Mouse (Mus musculus) heart, postnatal 0 days (tissue): ENCODE data around the gene Krt77. TPM values are rescaled to one million over a fixed set of nuclear protein-coding genes. Genes with fewer than 3 reads are reported as not detected.

Experiments used
- ATAC-seq: fragments of 200-750 bp; cut with Nextera tagmentation; 2 replicates; pipeline ENCODE4 v1.8.0; 2017; ENCODE audit warnings: low read depth, moderate number of reproducible peaks, moderate library complexity; ENCODE audit not compliant: insufficient read depth
- DNase-seq: peaks from one replicate; pipeline ENCODE4 v3.0.0-alpha.2; 2016; ENCODE audit warnings: low spot score
- H3K27ac ChIP-seq: fragments of 300-500 bp; sonication (generic); 2 replicates; pipeline ENCODE4 v1.5.1; 2014; ENCODE audit warnings: low read depth, mild to moderate bottlenecking
- H3K27me3 ChIP-seq: fragments of 300-500 bp; sonication (generic); 2 replicates; pipeline ENCODE4 v1.6.1; 2014; ENCODE audit warnings: low read length, mixed read lengths; ENCODE audit not compliant: control insufficient read depth, insufficient read depth
- H3K36me3 ChIP-seq: fragments of 300-500 bp; sonication (generic); replicated peaks from 2 replicates; pipeline ENCODE4 v1.6.1; 2014; ENCODE audit warnings: low read length, mixed read lengths; ENCODE audit not compliant: control insufficient read depth, insufficient read depth
- H3K4me1 ChIP-seq: fragments of 300-500 bp; sonication (generic); 2 replicates; pipeline ENCODE4 v1.6.1; 2014; ENCODE audit warnings: antibody characterized with exemption; ENCODE audit not compliant: control insufficient read depth, insufficient read depth
- H3K4me2 ChIP-seq: fragments of 300-500 bp; sonication (generic); 2 replicates; pipeline ENCODE4 v1.6.1; 2014; ENCODE audit warnings: low read depth, mild to moderate bottlenecking, low read length, moderate library complexity
- H3K4me3 ChIP-seq: fragments of 300-500 bp; sonication (generic); 2 replicates; pipeline ENCODE4 v1.5.1; 2014; ENCODE audit warnings: low read depth, low read length
- H3K9ac ChIP-seq: fragments of 300-500 bp; sonication (generic); replicated peaks from 2 replicates; pipeline ENCODE4 v1.6.1; 2014; ENCODE audit warnings: low read depth, low read length, mixed read lengths
- H3K9me3 ChIP-seq: fragments of 300-500 bp; sonication (generic); replicated peaks from 2 replicates; pipeline ENCODE4 v1.6.1; 2016; ENCODE audit warnings: low read length; ENCODE audit not compliant: control insufficient read depth
- CTCF ChIP-seq: IDR thresholded peaks from 2 replicates; pipeline ENCODE4 v1.5.1; 2016; ENCODE audit warnings: antibody characterized with exemption, control low read depth, low read depth
- EP300 ChIP-seq: IDR thresholded peaks from 2 replicates; pipeline ENCODE4 v1.6.1; 2016; ENCODE audit warnings: antibody characterized with exemption, low read depth
- WGBS: fragments of 180-500 bp; shearing (Covaris S2); extraction: QIAGEN DNeasy Blood & Tissue Kit; methylation state at CpG from one replicate; pipeline ENCODE4 v1.1.7; 2014; 5-methylcytosine and 5-hydroxymethylcytosine counted together
- microRNA-seq: library from miRNA; unstranded; fragments of <30 nt; microRNA quantifications from one replicate; pipeline ENCODE4, GENCODE M21; 2016
- polyA plus RNA-seq: library from polyadenylated mRNA; unstranded; fragments of >200 nt; fragmentation: Nextera tagmentation; extraction: Ambion mirVana; gene quantifications from 2 replicates; pipeline ENCODE4 v1.2.1, GENCODE M21; 2015
- total RNA-seq: library from RNA; depleted of rRNA; stranded (reverse); fragments of >200 nt; gene quantifications from 2 replicates; pipeline ENCODE4 v1.2.3, GENCODE M21; 2014; ENCODE audit warnings: low replicate concordance; rRNA removed

Gene Krt77
- total and polyA plus RNA-seq, 2 experiments from 2014 or later = not detected

DNA sequence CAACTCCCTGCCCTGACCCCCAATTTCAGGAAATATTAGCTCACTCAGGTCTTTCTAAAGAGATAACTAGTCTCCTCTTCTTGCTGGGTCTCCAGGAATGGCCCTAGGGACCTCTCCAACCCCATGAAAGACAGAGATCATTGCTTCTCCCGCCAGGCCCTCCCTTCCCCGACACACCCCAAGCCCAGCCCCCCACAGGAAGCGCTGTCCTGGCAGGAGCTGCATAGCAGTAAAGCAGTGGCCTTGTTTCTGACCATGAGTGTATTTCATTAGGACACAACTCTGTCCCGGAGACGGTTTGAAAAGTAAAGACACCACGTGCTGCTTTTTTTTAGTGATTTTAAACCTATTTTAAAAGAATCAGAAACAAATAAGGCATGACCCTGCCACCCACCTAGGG lies 36.4 kb downstream of the Krt77 start:
- H3K36me3 ChIP-seq = no peaks in the 10 kb centered on the region
- H3K4me3 ChIP-seq = no peak overlapping the region
- H3K27ac ChIP-seq = no peak overlapping the region
- DNase-seq (no peak), ATAC-seq (no peak)
- 40% methylated on average over 6 of the region's 6 CpGs for WGBS
- 0 out of 2 replicates have a peak, but pooled peaks cover 2% of the 10 kb centered on the region for H3K27me3 ChIP-seq
- TF ChIP-seq CTCF (no peak), EP300 (no peak)
- H3K4me1 ChIP-seq = no peaks in the 10 kb centered on the region
- no peak overlapping the region for H3K9ac ChIP-seq
- H3K9me3 ChIP-seq = no peaks in the 10 kb centered on the region
- no peak overlapping the region for H3K4me2 ChIP-seq

DNA sequence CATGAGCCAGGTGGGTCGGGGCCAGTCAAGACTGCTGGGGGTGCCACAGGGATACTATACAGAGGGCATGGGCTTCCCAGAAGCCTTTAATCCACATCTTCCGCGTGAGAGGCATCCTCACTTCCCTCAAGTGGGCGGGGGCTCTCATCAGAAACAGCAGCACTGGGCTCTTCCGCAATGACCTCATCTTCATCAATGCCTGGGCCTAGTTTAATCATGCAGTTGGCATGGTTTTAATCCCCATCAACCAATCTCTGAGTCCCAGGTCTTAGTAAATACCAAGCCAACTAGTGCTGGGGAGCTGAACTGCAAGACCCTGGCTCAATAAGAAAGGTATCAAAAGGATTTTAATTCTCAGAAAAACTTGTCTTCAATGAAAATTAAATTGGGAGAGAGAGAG lies 40.1 kb downstream of the Krt77 start:
- WGBS = 69% methylated on average over 5 of the region's 5 CpGs
- ATAC-seq (no peak), DNase-seq (no peak)
- no peaks in the 10 kb centered on the region for H3K27me3 ChIP-seq
- no peaks in the 10 kb centered on the region for H3K4me1 ChIP-seq
- no peak overlapping the region for H3K4me2 ChIP-seq
- H3K27ac ChIP-seq = no peak overlapping the region
- no peak for TF ChIP-seq EP300
- TF ChIP-seq CTCF = no peak
- H3K9me3 ChIP-seq = no peaks in the 10 kb centered on the region
- no peak overlapping the region for H3K9ac ChIP-seq
- H3K4me3 ChIP-seq = no peak overlapping the region
- no peaks in the 10 kb centered on the region for H3K36me3 ChIP-seq

DNA sequence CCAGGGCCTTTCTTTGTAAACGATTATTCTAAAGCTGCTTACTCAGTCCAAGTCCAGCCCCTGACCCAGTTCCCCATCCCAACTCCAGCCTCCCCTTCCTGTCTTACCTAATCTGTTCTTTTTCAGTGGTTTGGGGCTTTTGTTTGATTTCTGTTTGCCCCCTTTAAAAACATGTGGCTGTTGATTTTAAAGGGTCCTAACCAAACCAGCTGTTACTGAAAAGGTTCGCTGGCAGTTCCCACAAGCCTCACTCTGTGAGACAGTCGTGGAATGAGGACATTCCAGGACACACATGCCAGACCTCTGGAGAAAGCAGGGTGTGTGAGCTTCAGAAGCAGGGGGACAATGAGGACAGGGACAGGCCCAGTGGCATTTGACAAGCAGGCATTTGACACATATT lies 47.7 kb downstream of the Krt77 start:
- Histone ChIP-seq H3K27me3 (0 out of 2 replicates have a peak, but pooled peaks cover 4% of the 10 kb centered on the region), H3K4me2 (no peak overlapping the region), H3K9ac (no peak overlapping the region), H3K27ac (no peak overlapping the region), H3K36me3 (no peaks in the 10 kb centered on the region), H3K4me3 (no peak overlapping the region), H3K9me3 (no peaks in the 10 kb centered on the region), H3K4me1 (no peaks in the 10 kb centered on the region)
- DNase-seq = no peak
- TF ChIP-seq EP300 (no peak), CTCF (no peak)
- whole genome bisulfite sequencing = 12% methylated on average over 3 of the region's 3 CpGs
- no peak for ATAC-seq

DNA sequence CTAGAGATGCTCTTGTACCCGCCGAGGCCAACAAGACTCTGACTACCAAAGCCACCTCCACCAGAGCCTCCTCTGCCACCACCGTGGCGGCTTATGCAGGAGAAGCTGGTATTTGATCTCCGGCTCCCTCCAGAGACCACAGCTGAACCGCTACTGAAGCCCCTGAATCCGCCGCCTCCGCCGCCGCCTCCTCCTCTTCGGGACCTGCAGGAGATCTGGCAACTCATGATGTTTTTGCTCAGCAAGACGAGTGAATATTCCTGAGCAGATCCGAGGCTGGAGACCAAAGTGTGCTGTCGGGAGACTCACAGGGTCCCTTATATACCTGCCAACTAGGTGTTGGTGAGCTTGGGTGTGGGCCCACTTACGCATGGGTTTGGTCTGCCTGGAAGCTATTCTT lies 51.6 kb downstream of the Krt77 start, which contains the start of gene Krt2:
Gene Krt2, minus strand, starts transcription at position 295 of the 400 bp plus-strand sequence.
- 61% methylated on average over 16 of the region's 16 CpGs for WGBS
- no peak within 1 kb of the TSS for H3K9ac ChIP-seq
- H3K4me1 ChIP-seq = no peaks in the 10 kb centered on the region
- no peak for TF ChIP-seq EP300
- no peak for TF ChIP-seq CTCF
- H3K9me3 ChIP-seq = no peaks in the 10 kb centered on the region
- no peak within 1 kb of the TSS for H3K4me3 ChIP-seq
- no peak within 1 kb of the TSS for H3K4me2 ChIP-seq
- H3K36me3 ChIP-seq = no peaks in the 10 kb centered on the region
- H3K27me3 ChIP-seq = 0 out of 2 replicates have a peak, but pooled peaks cover 4% of the 10 kb centered on the region
- no peak within 1 kb of the TSS for H3K27ac ChIP-seq
- DNase-seq = no peak
- ATAC-seq = no peak

Small RNA genes lying within 50 kb of the gene (microRNA-seq; reads per million reads assigned to microRNA genes)
- not detected for gene Gm44356

Other genes starting within 250 kb of the Krt77 start
- gene Gm5414, start 241.5 kb downstream of the Krt77 start, total RNA-seq = not detected in 2 replicates
- gene Gm5414, start 241.5 kb downstream of the Krt77 start, polyA plus RNA-seq = not detected in 2 replicates
- not detected in 2 replicates for gene Gm5478, start 222.3 kb downstream of the Krt77 start, total RNA-seq
- not detected in 2 replicates for gene Gm5478, start 222.3 kb downstream of the Krt77 start, polyA plus RNA-seq
- not detected in 2 replicates for gene Krt6b, start 189.4 kb downstream of the Krt77 start, total RNA-seq
- 0.07 TPM in 1 of 2 replicates, not detected in the other for gene Krt6b, start 189.4 kb downstream of the Krt77 start, polyA plus RNA-seq
- 2.8 TPM in 1 of 2 replicates, not detected in the other for gene Krt6a, start 175.4 kb downstream of the Krt77 start, total RNA-seq
- gene Krt6a, start 175.4 kb downstream of the Krt77 start, polyA plus RNA-seq = not detected in 2 replicates
- 7.4 TPM in 1 of 2 replicates, not detected in the other for gene Krt5, start 156.8 kb downstream of the Krt77 start, total RNA-seq
- gene Krt5, start 156.8 kb downstream of the Krt77 start, polyA plus RNA-seq = 0.05 TPM in 1 of 2 replicates, not detected in the other
- gene Krt71, start 126.6 kb downstream of the Krt77 start, total RNA-seq = not detected in 2 replicates
- not detected in 2 replicates for gene Krt71, start 126.6 kb downstream of the Krt77 start, polyA plus RNA-seq
- gene Krt72, start 83.2 kb downstream of the Krt77 start, total RNA-seq = not detected in 2 replicates
- not detected in 2 replicates for gene Krt72, start 83.2 kb downstream of the Krt77 start, polyA plus RNA-seq
- not detected in 2 replicates for gene Krt73, start 67.4 kb downstream of the Krt77 start, total RNA-seq
- not detected in 2 replicates for gene Krt73, start 67.4 kb downstream of the Krt77 start, polyA plus RNA-seq
- not detected in 2 replicates for gene Krt2, start 51.5 kb downstream of the Krt77 start, total RNA-seq
- not detected in 2 replicates for gene Krt2, start 51.5 kb downstream of the Krt77 start, polyA plus RNA-seq
- not detected in 2 replicates for gene Krt1, start 18.9 kb downstream of the Krt77 start, total RNA-seq
- 0.31 TPM in 1 of 2 replicates, not detected in the other for gene Krt1, start 18.9 kb downstream of the Krt77 start, polyA plus RNA-seq
- gene Krt76, start 23.2 kb upstream of the Krt77 start, total RNA-seq = not detected in 2 replicates
- not detected in 2 replicates for gene Krt76, start 23.2 kb upstream of the Krt77 start, polyA plus RNA-seq
- gene Krt4, start 55.0 kb upstream of the Krt77 start, total RNA-seq = 5.4 TPM in 1 of 2 replicates, not detected in the other
- 0.12 TPM in 1 of 2 replicates, not detected in the other for gene Krt4, start 55.0 kb upstream of the Krt77 start, polyA plus RNA-seq
- gene Krt79, start 70.6 kb upstream of the Krt77 start, total RNA-seq = not detected in 2 replicates
- gene Krt79, start 70.6 kb upstream of the Krt77 start, polyA plus RNA-seq = 0.31 and 0.44 TPM in 2 replicates
- not detected in 2 replicates for gene Krt78, start 84.6 kb upstream of the Krt77 start, total RNA-seq
- not detected in 2 replicates for gene Krt78, start 84.6 kb upstream of the Krt77 start, polyA plus RNA-seq
- gene Krt8, start 134.8 kb upstream of the Krt77 start, total RNA-seq = 19.0 and 110 TPM in 2 replicates
- 7.2 and 10.0 TPM in 2 replicates for gene Krt8, start 134.8 kb upstream of the Krt77 start, polyA plus RNA-seq
- 12.9 and 75.9 TPM in 2 replicates for gene Krt18, start 158.5 kb upstream of the Krt77 start, total RNA-seq
- gene Krt18, start 158.5 kb upstream of the Krt77 start, polyA plus RNA-seq = 15.0 and 15.3 TPM in 2 replicates
- gene Eif4b, start 204.1 kb upstream of the Krt77 start, total RNA-seq = 109 and 110 TPM in 2 replicates
- gene Eif4b, start 204.1 kb upstream of the Krt77 start, polyA plus RNA-seq = 40.6 and 46.0 TPM in 2 replicates
- 40.3 and 57.9 TPM in 2 replicates for gene Tns2, start 230.7 kb upstream of the Krt77 start, total RNA-seq
- gene Tns2, start 230.7 kb upstream of the Krt77 start, polyA plus RNA-seq = 21.9 and 24.6 TPM in 2 replicates